Mouse (Mus musculus) liver, embryonic 13.5 days (tissue): ENCODE results near the gene Ube2v1. TPM values are rescaled to one million over a fixed set of nuclear protein-coding genes. Genes with fewer than 3 reads are reported as not detected.

ENCODE experiments used
- ATAC-seq: fragments of 200-750 bp; cut with Nextera tagmentation; 2 replicates; pipeline ENCODE4 v1.8.0; 2017; ENCODE audit warnings: low read depth, mild to moderate bottlenecking, moderate number of reproducible peaks, moderate library complexity
- DNase-seq: peaks from one replicate; pipeline ENCODE4 v3.0.0; 2022
- H3K27ac ChIP-seq: fragments of 300-500 bp; sonication (generic); 2 replicates; pipeline ENCODE4 v1.5.1; 2015; ENCODE audit warnings: moderate library complexity, mild to moderate bottlenecking, inconsistent platforms
- H3K27me3 ChIP-seq: fragments of 300-500 bp; sonication (generic); 2 replicates; pipeline ENCODE4 v1.6.1; 2015; ENCODE audit warnings: mild to moderate bottlenecking, inconsistent platforms
- H3K36me3 ChIP-seq: fragments of 300-500 bp; sonication (generic); 2 replicates; pipeline ENCODE4 v1.6.1; 2015; ENCODE audit warnings: mild to moderate bottlenecking, inconsistent platforms
- H3K4me1 ChIP-seq: fragments of 300-500 bp; sonication (generic); replicated peaks from 2 replicates; pipeline ENCODE4 v1.6.1; 2015; ENCODE audit warnings: inconsistent platforms
- H3K4me2 ChIP-seq: fragments of 300-500 bp; sonication (generic); 2 replicates; pipeline ENCODE4 v1.6.1; 2015; ENCODE audit warnings: inconsistent platforms, mild to moderate bottlenecking, moderate library complexity
- H3K4me3 ChIP-seq: fragments of 300-500 bp; sonication (generic); replicated peaks from 2 replicates; pipeline ENCODE4 v1.5.1; 2015; ENCODE audit warnings: mild to moderate bottlenecking, inconsistent platforms
- H3K9ac ChIP-seq: fragments of 300-500 bp; sonication (generic); 2 replicates; pipeline ENCODE4 v1.6.1; 2015; ENCODE audit warnings: mild to moderate bottlenecking, inconsistent platforms
- H3K9me3 ChIP-seq: fragments of 300-500 bp; sonication (generic); replicated peaks from 2 replicates; pipeline ENCODE4 v1.6.1; 2016; ENCODE audit warnings: inconsistent platforms
- WGBS: fragments of 180-500 bp; shearing (Covaris S2); methylation state at CpG from one replicate; pipeline ENCODE4 v1.1.7; 2015; ENCODE audit not compliant: insufficient replicate concordance; 5-methylcytosine and 5-hydroxymethylcytosine counted together
- polyA plus RNA-seq: library from polyadenylated mRNA; unstranded; fragments of >200 nt; fragmentation: Nextera tagmentation; extraction: Ambion mirVana; gene quantifications from 2 replicates; pipeline ENCODE4 v1.2.1, GENCODE M21; 2015

Ube2v1 gene
- polyA plus RNA-seq, 1 experiment from 2014 or later = 205 TPM

- no peaks in the 10 kb centered on the region for H3K36me3 ChIP-seq
- no peaks in the 10 kb centered on the region for H3K9me3 ChIP-seq
- no peak overlapping the region for H3K4me2 ChIP-seq
- 62% methylated on average over 8 of the region's 8 CpGs for WGBS
- peaks cover 12% of the 10 kb centered on the region for H3K4me1 ChIP-seq
- ATAC-seq = no peak
- H3K9ac ChIP-seq = no peak overlapping the region
- no peak overlapping the region for H3K27ac ChIP-seq
- H3K4me3 ChIP-seq = no peak overlapping the region
- H3K27me3 ChIP-seq = 0 out of 2 replicates have a peak, but pooled peaks cover 4% of the 10 kb centered on the region
- no peak for DNase-seq
Measured at GRCm38 (mm10) chr2:167600481-167600995, 31.4 kb downstream of the Ube2v1 start.

DNA sequence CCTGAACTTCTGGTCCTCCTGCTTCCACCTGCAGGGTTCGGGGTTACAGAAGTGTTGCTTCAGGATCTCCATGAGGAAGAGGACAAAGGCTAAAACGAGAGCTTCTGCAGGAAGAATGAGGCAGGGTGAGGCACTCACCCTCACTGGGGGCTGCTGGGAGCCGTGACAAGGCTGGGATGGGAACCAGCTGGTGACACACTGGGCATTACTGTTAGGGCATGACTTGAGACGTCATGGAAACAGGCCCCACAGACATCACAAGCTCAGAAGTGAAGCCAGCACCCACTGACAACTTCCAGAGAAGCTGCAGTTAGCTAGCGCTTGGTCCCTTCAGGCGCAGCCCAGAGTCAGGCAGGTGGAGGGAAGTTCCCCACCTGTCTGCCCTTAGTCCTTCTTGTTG lies 32.0 kb downstream of the Ube2v1 start:
- ATAC-seq (no peak), DNase-seq (no peak)
- Histone ChIP-seq H3K4me1 (peaks cover 9% of the 10 kb centered on the region), H3K27ac (no peak overlapping the region), H3K9ac (no peak overlapping the region), H3K4me2 (no peak overlapping the region), H3K4me3 (no peak overlapping the region), H3K9me3 (no peaks in the 10 kb centered on the region), H3K36me3 (no peaks in the 10 kb centered on the region), H3K27me3 (0 out of 2 replicates have a peak, but pooled peaks cover 4% of the 10 kb centered on the region)
- 58% methylated on average over 6 of the region's 6 CpGs for WGBS

GRCm38 (mm10) chr2:167599195-167599594 lies 32.7 kb downstream of the Ube2v1 start:
- H3K27me3 ChIP-seq = 0 out of 2 replicates have a peak, but pooled peaks cover 4% of the 10 kb centered on the region
- no peak for ATAC-seq

DNA sequence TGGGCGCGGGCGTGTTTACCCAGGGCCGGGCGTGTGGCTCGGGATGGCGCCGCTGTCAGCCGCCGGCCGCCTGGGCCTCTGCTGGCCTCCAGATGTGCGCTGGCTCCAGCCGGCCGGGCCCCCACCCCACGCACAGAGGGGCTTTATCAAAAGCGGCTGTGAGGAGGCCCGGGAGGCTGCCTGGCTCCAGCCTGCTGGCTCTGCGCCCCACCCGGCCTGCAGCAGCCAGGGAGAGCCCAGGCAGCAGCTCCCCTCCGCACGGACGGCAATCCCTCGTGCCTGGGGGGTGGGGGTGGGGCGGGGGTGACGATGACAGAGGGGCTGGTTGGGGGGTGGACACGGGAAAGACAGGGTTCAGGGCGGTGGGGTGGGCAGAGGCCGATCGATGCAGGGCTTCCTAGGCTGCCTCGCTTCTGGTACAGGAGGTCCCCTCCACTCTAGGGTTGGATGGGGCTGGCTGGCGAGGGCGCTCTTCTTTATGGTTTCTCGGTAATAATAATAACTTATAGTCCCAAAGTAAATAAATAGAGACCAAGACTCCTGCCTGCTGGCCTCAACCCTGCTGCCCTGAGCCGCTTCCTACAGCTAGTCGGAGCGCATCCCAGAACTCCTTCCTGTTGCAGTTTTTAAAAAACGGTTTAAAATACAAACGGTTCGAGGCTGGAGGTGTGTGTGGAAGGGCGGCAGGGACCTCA lies 34.3 kb downstream of the Ube2v1 start:
- no peak for DNase-seq
- Histone ChIP-seq H3K9me3 (no peaks in the 10 kb centered on the region), H3K4me2 (peak overlapping the region; percentile 44), H3K4me3 (no peak overlapping the region), H3K36me3 (no peaks in the 10 kb centered on the region), H3K27me3 (0 out of 2 replicates have a peak, but pooled peaks cover 4% of the 10 kb centered on the region), H3K27ac (peak overlapping the region; percentile 2; the same call in 1 of the 2 replicates), H3K9ac (0 out of 2 replicates have a peak overlapping the region, but pooled peaks have one; percentile 1), H3K4me1 (peaks cover 5% of the 10 kb centered on the region)
- ATAC-seq = 0 out of 2 replicates have a peak, but pooled peaks have one; percentile 22
- 46% methylated on average over 36 of the region's 40 CpGs for WGBS

More at GRCm38 (mm10) chr2:167599195-167599594, 32.7 kb downstream of the Ube2v1 start:
- H3K4me2 ChIP-seq = no peak overlapping the region
- H3K4me3 ChIP-seq = no peak overlapping the region
- no peak for DNase-seq
- H3K9ac ChIP-seq = no peak overlapping the region
- H3K4me1 ChIP-seq = peaks cover 9% of the 10 kb centered on the region
- no peaks in the 10 kb centered on the region for H3K36me3 ChIP-seq
- no peak overlapping the region for H3K27ac ChIP-seq
- 74% methylated on average over 5 of the region's 5 CpGs for WGBS
- H3K9me3 ChIP-seq = no peaks in the 10 kb centered on the region

DNA sequence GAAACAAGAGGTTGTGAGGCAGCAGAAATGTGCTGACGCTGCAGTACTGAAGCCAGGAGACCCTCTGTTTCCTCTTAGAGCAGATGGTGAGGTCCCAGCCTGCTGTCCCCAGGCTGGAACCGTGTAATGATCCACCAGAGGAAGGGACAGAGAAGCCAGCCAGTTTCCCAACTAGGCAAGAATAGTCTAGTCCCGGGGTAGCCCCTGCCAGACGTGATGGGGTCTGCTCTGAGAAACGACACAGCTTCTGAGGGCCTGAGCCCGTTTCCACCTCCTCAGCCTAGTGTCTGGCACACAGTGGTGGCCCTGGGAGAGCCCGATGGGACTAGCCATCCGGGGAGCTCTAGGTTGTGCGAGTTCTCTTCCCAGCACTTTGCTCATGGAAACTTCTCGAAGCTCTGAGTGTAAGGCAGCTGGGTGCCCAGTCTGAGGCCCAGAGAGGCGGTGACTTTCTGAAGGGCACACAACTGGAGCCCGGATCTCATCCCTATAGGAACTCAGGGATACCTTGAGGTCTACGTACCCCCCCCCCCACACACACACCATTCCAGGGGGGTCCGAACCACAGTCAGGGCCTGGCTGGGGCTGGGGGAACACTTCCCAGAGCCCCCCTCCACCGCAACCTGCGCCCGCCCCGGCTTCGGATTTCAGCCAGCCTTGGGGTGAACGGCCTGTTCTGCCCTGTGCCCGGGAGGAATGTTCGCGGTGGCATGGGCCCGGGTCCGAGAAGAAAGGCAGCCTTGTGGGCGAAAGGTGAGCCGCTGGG lies 35.0 kb downstream of the Ube2v1 start:
- Histone ChIP-seq H3K9me3 (no peaks in the 10 kb centered on the region), H3K36me3 (no peaks in the 10 kb centered on the region), H3K27ac (peak overlapping the region; percentile 2; the same call in 1 of the 2 replicates), H3K27me3 (0 out of 2 replicates have a peak, but pooled peaks cover 4% of the 10 kb centered on the region), H3K9ac (0 out of 2 replicates have a peak overlapping the region, but pooled peaks have one; percentile 1), H3K4me1 (peaks cover 5% of the 10 kb centered on the region), H3K4me3 (no peak overlapping the region), H3K4me2 (peak overlapping the region; percentile 44)
- DNase-seq (no peak), ATAC-seq (no peak)
- whole genome bisulfite sequencing = 52% methylated on average over 27 of the region's 27 CpGs

DNA sequence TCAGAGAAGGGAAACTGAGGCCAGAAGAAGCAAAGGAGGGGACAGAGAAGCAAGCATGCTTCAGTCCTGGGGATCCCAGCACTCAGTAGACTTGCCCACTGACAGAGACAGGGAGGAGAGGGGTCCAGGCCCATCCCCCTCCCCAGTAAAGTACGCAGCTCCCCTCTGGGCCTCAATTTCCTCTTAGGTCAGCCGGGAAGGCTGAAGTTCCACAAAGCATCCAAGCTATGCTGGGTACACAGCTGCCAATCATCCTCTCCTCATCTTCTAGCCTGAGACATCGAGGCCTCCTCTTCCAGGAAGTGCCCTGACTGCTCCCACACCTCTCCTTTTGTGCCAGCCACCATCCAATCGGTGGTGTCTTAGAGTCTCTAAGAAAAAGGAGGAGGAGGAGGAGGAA lies 35.6 kb downstream of the Ube2v1 start:
- H3K27me3 ChIP-seq = 0 out of 2 replicates have a peak, but pooled peaks cover 4% of the 10 kb centered on the region
- H3K36me3 ChIP-seq = no peaks in the 10 kb centered on the region
- no peak overlapping the region for H3K4me3 ChIP-seq
- H3K9me3 ChIP-seq = no peaks in the 10 kb centered on the region
- H3K27ac ChIP-seq = 0 out of 2 replicates have a peak overlapping the region, but pooled peaks have one; percentile 4
- no peak overlapping the region for H3K4me2 ChIP-seq
- WGBS = 32% methylated on average over 4 of the region's 4 CpGs
- DNase-seq = no peak
- H3K4me1 ChIP-seq = peaks cover 5% of the 10 kb centered on the region
- ATAC-seq = no peak
- no peak overlapping the region for H3K9ac ChIP-seq

DNA sequence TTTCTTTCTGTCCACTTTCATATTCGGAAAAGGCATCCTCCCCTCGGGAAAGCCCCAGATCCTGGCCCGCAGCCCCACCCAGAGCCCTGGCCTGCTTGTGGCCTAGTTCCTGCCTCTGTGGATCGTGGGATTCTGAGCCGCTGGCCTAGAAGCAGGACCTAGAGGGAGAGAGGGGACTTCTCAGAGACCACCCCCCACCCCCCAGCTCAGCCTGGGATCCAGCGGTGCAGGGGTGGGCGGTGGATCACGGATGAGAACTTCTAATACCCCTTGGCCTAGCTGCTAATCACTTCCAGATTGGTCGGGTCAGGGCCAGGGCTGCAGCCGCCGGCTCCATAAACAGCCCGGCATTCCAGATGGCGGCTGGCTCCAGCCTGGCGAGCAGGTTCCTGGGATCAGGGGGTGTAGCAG lies 36.1 kb downstream of the Ube2v1 start:
- H3K4me3 ChIP-seq = no peak overlapping the region
- no peaks in the 10 kb centered on the region for H3K36me3 ChIP-seq
- no peaks in the 10 kb centered on the region for H3K9me3 ChIP-seq
- DNase-seq (no peak), ATAC-seq (no peak)
- no peak overlapping the region for H3K4me2 ChIP-seq
- H3K27ac ChIP-seq = peak overlapping the region; percentile 18; the same call in 1 of the 2 replicates
- peaks cover 5% of the 10 kb centered on the region for H3K4me1 ChIP-seq
- 0 out of 2 replicates have a peak, but pooled peaks cover 4% of the 10 kb centered on the region for H3K27me3 ChIP-seq
- no peak overlapping the region for H3K9ac ChIP-seq
- 69% methylated on average over 14 of the region's 14 CpGs for WGBS

DNA sequence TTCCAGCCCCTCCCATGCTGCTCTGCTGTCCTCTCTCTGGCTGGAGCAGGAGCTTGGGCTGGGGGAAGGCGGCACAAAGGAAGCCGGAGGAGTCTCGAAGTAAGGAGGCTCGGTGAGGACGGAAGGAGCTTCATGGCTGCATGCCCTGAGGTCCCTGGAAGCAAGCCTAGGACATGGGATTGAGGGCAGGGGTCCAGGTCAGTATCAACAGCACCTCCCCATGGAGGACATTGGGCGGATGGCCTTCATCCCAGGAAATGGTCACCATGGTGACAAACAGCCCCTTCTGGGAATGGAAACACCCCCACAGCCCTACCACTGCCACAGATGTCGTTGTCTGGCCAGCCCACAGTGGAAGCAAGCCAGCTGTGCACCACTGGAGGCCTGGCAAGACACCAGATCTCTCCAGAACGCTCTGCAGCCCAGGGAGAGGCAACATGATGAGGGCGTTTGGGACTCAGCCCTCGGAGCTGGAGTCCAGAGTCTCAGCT lies 37.4 kb downstream of the Ube2v1 start:
- DNase-seq = no peak
- H3K4me3 ChIP-seq = no peak overlapping the region
- H3K9ac ChIP-seq = no peak overlapping the region
- peak overlapping the region; percentile 18; the same call in 1 of the 2 replicates for H3K27ac ChIP-seq
- H3K27me3 ChIP-seq = 0 out of 2 replicates have a peak, but pooled peaks cover 4% of the 10 kb centered on the region
- ATAC-seq = peak; percentile 27; the same call in 1 of the 2 replicates
- peaks cover 9% of the 10 kb centered on the region for H3K4me1 ChIP-seq
- WGBS = 46% methylated on average over 10 of the region's 10 CpGs
- no peak overlapping the region for H3K4me2 ChIP-seq
- H3K36me3 ChIP-seq = no peaks in the 10 kb centered on the region
- no peaks in the 10 kb centered on the region for H3K9me3 ChIP-seq

- 52% methylated on average over 4 of the region's 4 CpGs for WGBS
- Histone ChIP-seq H3K4me2 (no peak overlapping the region), H3K9ac (no peak overlapping the region), H3K36me3 (no peaks in the 10 kb centered on the region), H3K4me3 (no peak overlapping the region), H3K27me3 (0 out of 2 replicates have a peak, but pooled peaks cover 4% of the 10 kb centered on the region), H3K27ac (peak overlapping the region; percentile 8; the same call in 1 of the 2 replicates), H3K9me3 (no peaks in the 10 kb centered on the region), H3K4me1 (peaks cover 17% of the 10 kb centered on the region)
- ATAC-seq (no peak), DNase-seq (no peak)
Measured at GRCm38 (mm10) chr2:167593551-167594250, 38.2 kb downstream of the Ube2v1 start.

GRCm38 (mm10) chr2:167588774-167589577 lies 42.9 kb downstream of the Ube2v1 start:
- peak overlapping the region; percentile 81 for H3K4me2 ChIP-seq
- DNase-seq (peak; percentile 55), ATAC-seq (peak; percentile 77)
- H3K27me3 ChIP-seq = no peaks in the 10 kb centered on the region
- H3K9me3 ChIP-seq = no peaks in the 10 kb centered on the region
- peak overlapping the region; percentile 64 for H3K4me3 ChIP-seq
- peaks cover 47% of the 10 kb centered on the region for H3K4me1 ChIP-seq
- peak overlapping the region; percentile 78 for H3K27ac ChIP-seq
- peak overlapping the region; percentile 76 for H3K9ac ChIP-seq
- H3K36me3 ChIP-seq = no peaks in the 10 kb centered on the region
- WGBS = 3% methylated on average over 21 of the region's 21 CpGs
